Mouse (Mus musculus): ENCODE data around the gene Gpr84.

DNA sequence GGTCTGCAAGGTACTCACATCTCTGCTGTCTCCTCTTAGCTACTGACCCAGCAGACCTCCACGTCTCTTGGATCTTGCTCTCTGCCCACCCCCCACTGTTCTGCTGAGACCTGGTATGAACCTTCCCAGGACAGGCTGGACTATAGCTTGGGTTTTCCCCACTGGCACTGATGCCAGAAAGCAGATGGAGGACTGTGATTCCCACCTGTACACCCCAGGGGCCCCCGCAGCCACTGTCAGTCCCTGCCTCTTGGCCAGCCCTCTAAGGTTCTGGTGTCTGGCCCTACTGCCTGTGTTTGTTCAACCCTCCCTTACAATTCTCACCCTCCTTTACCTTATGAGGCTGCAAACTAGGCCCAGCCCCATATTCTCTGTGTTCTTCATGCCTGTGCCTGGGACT, 44.3 kb upstream of the Gpr84 start:
- TF ChIP-seq CTCF (IDR thresholded peaks at IDR 0.05; ENCODE audit: borderline replicate concordance, insufficient read depth, low read depth, low read length) (no peak), POLR2A (IDR thresholded peaks at IDR 0.05; ENCODE audit: borderline replicate concordance, insufficient read depth, low read length) (no peak)

Measured in cerebellum, adult 2 months (tissue).